Mouse (Mus musculus) bone marrow, adult 2 months (tissue): ENCODE data around the gene Odf3l1.

Source experiments
- CTCF ChIP-seq: fragments of 200-500 bp; IDR thresholded peaks from 2 replicates; pipeline ENCODE4 v1.5.1; 2011; ENCODE audit warnings: low read length, control low read depth; ENCODE audit not compliant: control insufficient read depth, insufficient read depth
- POLR2A ChIP-seq: fragments of 200-500 bp; IDR thresholded peaks from 2 replicates; pipeline ENCODE4 v1.6.1; 2011; ENCODE audit warnings: low read depth, mild to moderate bottlenecking, control low read depth, low read length, borderline replicate concordance; ENCODE audit not compliant: control insufficient read depth

GRCm38 (mm10) chr9:56887581-56887980 is 23.1 kb upstream of the Odf3l1 start:
- TF ChIP-seq CTCF = no peak
- TF ChIP-seq POLR2A = no peak
